Mouse (Mus musculus) heart, postnatal 0 days (tissue): ENCODE measurements at regions not wholly inside any gene's neighbourhood (a gene's known extent, or its start where the extent isn't known, plus 50 kb on each side); places are given as distances from the start of the nearest gene placed in this dataset.

ENCODE experiments used
- CTCF ChIP-seq: IDR thresholded peaks from 2 replicates; pipeline ENCODE4 v1.5.1; 2016; ENCODE audit warnings: antibody characterized with exemption, control low read depth, low read depth
- EP300 ChIP-seq: IDR thresholded peaks from 2 replicates; pipeline ENCODE4 v1.6.1; 2016; ENCODE audit warnings: antibody characterized with exemption, low read depth

GRCm38 (mm10) chr15:8761741-8762271 is 51.2 kb upstream of the Slc1a3 start:
- TF ChIP-seq CTCF (no peak), EP300 (no peak)
